Mouse (Mus musculus): ENCODE data around the gene Gstt4.
A peak's percentile ranks its signal among the peaks of the same experiment; 100 is the strongest.
"Not testable (repeated sequence)": the region's sequence is repeated elsewhere in the genome, so short reads cannot be mapped to it uniquely, and the experiment has no call there.

Gstt4 gene

GRCm38 (mm10) chr10:75822443-75822842, at the start of gene Gstt4:
Gene Gstt4, minus strand, starts transcription at chr10:75822543.
- no peak for DNase-seq (ENCODE audit: low spot score)

- no peak for DNase-seq (ENCODE audit: low spot score)
These were observed 39.2 kb upstream of the Gstt4 start for GRCm38 (mm10) chr10:75861587-75861986.

GRCm38 (mm10) chr10:75860746-75861145, 38.4 kb upstream of the Gstt4 start:
- no peak for DNase-seq (ENCODE audit: low spot score)

- peak; percentile 86 for DNase-seq (ENCODE audit: low spot score)
These were observed 37.6 kb upstream of the Gstt4 start, which contains the start of gene Mif for GRCm38 (mm10) chr10:75859786-75860470. Gene Mif, minus strand, starts transcription at chr10:75860240.

- no peak for DNase-seq (ENCODE audit: low spot score)
These were observed 36.9 kb upstream of the Gstt4 start for GRCm38 (mm10) chr10:75859107-75859746.

- no peak for DNase-seq (ENCODE audit: low spot score)
These were observed 35.3 kb upstream of the Gstt4 start for GRCm38 (mm10) chr10:75857598-75857997.

- no peak for DNase-seq (ENCODE audit: low spot score)
These were observed 34.6 kb upstream of the Gstt4 start for GRCm38 (mm10) chr10:75856976-75857375.

- DNase-seq (ENCODE audit: low spot score): no peak
These were observed 34.0 kb upstream of the Gstt4 start for GRCm38 (mm10) chr10:75856155-75856907.

GRCm38 (mm10) chr10:75855416-75855981, 33.2 kb upstream of the Gstt4 start:
- no peak for DNase-seq (ENCODE audit: low spot score)

GRCm38 (mm10) chr10:75854791-75855190, 32.4 kb upstream of the Gstt4 start:
- no peak for DNase-seq (ENCODE audit: low spot score)

- no peak for DNase-seq (ENCODE audit: low spot score)
These were observed 31.8 kb upstream of the Gstt4 start for GRCm38 (mm10) chr10:75854096-75854495.

GRCm38 (mm10) chr10:75853452-75853851, 31.1 kb upstream of the Gstt4 start:
- peak; percentile 69 for DNase-seq (ENCODE audit: low spot score)

GRCm38 (mm10) chr10:75852539-75853125, 30.3 kb upstream of the Gstt4 start:
- DNase-seq (ENCODE audit: low spot score): no peak

GRCm38 (mm10) chr10:75851681-75852080, 29.3 kb upstream of the Gstt4 start:
- DNase-seq (ENCODE audit: low spot score): no peak

GRCm38 (mm10) chr10:75851076-75851475, 28.7 kb upstream of the Gstt4 start:
- DNase-seq (ENCODE audit: low spot score): no peak

GRCm38 (mm10) chr10:75848382-75848781, 26.0 kb upstream of the Gstt4 start:
- DNase-seq (ENCODE audit: low spot score): no peak

- no peak for DNase-seq (ENCODE audit: low spot score)
These were observed 23.1 kb upstream of the Gstt4 start for GRCm38 (mm10) chr10:75845306-75845930.

GRCm38 (mm10) chr10:75844800-75845199, 22.5 kb upstream of the Gstt4 start:
- DNase-seq (ENCODE audit: low spot score): no peak

GRCm38 (mm10) chr10:75843898-75844297, 21.6 kb upstream of the Gstt4 start:
- not testable (repeated sequence) for DNase-seq (ENCODE audit: low spot score)

GRCm38 (mm10) chr10:75839092-75839491, 16.7 kb upstream of the Gstt4 start:
- DNase-seq (ENCODE audit: low spot score): no peak

- DNase-seq (ENCODE audit: low spot score): peak; percentile 91
These were observed 15.0 kb upstream of the Gstt4 start, which contains the start of gene Gstt2 for GRCm38 (mm10) chr10:75837248-75837759. Gene Gstt2, minus strand, starts transcription at chr10:75837424.

Measured in ovary, postnatal 36 days (tissue).